Mouse (Mus musculus) olfactory bulb, adult 2 months (tissue): ENCODE results near the gene Gpatch8.

ENCODE experiments used
- CTCF ChIP-seq: fragments of 200-500 bp; IDR thresholded peaks from 2 replicates; pipeline ENCODE4 v1.5.1; 2012; ENCODE audit warnings: low read depth, mild to moderate bottlenecking, low read length, moderate library complexity; ENCODE audit not compliant: insufficient read depth
- POLR2A ChIP-seq: fragments of 200-500 bp; IDR thresholded peaks from 2 replicates; pipeline ENCODE4 v1.6.1; 2012; ENCODE audit warnings: mild to moderate bottlenecking, low read depth, low read length, moderate library complexity; ENCODE audit not compliant: insufficient read depth

DNA sequence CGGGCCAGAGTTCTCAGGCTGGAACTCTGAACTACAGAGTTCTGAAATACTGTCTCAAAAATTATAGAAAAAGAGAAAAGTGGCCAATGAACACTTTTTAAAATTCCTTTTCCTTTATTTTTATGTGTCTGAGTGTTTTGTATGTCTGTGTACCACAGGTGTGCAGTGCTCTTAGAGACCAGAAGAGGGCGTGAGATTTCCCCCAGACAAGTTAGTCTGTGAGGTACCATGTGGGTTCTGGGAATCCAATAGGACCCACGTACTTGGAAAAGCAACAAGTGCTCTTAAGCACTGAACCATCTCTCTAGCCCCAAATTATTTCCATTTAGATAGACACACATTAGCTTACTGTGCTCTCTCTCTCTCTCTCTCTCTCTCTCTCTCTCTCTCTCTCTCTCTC, 114.8 kb downstream of the Gpatch8 start:
- TF ChIP-seq CTCF (no peak), POLR2A (no peak)
